Mouse (Mus musculus): ENCODE results near the gene Oxsm.
A peak's percentile ranks its signal among the peaks of the same experiment; 100 is the strongest.

Gene Oxsm

DNA sequence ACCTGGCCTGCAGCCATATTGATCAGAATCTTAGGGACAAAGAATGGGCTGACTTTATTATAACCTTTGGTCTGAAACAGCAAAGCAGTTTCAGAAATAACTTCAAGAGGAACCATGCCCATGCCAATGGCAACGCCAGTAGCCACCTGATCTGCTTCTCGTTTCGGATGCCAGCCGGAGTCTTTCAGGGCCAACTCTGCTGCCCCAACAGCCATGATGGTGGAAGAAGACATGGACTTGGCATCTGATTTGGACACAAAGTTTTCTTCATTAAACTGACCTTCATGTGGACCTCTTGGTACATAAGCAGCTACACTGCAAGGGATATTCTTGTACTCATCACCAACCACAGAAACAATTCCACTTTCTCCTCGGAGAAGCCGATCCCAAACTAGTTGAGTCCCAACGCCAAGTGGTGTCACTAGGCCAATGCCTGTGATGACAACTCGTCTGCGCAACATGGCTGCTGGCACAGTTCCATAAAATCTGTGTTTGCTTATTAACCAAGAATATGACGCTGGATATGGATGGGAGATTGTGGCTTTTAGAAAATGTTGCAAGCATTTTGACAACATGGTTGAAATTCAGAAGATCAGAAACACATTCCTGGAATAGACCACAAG is 7.3 kb downstream of the Oxsm start:
- no peak for DNase-seq (ENCODE audit: low read depth)

- DNase-seq (ENCODE audit: low read depth): no peak
Observed at GRCm38 (mm10) chr14:16236466-16236865, 13.1 kb downstream of the Oxsm start.

- no peak for DNase-seq (ENCODE audit: low read depth)
Observed at GRCm38 (mm10) chr14:16233515-16233914, 16.1 kb downstream of the Oxsm start.

- DNase-seq (ENCODE audit: low read depth): no peak
Observed at GRCm38 (mm10) chr14:16230581-16230980, 19.0 kb downstream of the Oxsm start.

- DNase-seq (ENCODE audit: low read depth): no peak
Observed at GRCm38 (mm10) chr14:16229395-16229794, 20.2 kb downstream of the Oxsm start.

DNA sequence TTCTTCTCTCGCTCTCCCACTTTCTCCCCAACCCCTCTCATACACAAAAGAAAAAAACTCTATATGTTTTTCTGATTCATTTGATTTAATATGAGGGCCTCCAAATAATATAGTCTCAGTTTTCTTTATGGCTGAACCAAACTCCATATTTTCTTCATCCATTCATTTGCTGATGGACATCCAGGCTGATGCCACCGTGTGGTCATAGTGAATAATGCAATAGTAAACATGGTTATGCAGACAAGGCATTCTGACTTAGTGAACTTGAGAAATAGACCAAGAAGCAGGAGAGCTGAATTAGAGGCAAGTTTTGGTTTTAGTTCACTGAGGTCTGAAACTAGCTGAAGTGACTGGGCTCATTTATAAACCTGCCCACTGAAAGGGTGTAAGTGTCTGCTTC is 30.6 kb downstream of the Oxsm start:
- peak; percentile 64 for DNase-seq (ENCODE audit: low read depth)

DNA sequence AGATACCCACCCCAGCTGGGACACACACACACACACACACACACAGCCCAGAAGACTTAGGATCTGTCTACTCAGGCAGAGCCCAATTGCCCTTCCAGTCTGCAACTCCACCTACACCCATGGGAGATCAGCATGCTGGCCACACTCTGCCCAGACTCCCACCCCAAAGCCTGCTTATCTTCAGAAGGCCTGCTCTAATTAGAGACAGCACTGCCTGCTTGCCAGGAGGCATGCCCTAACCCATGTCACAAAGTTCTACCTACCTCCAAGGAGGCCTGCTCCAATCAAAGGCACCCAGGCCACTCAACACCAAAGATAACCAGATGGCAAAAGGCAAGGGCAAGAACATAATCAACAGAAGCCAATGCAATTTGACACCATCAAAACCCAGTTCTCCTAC is 41.9 kb downstream of the Oxsm start:
- DNase-seq (ENCODE audit: low read depth): no peak

DNA sequence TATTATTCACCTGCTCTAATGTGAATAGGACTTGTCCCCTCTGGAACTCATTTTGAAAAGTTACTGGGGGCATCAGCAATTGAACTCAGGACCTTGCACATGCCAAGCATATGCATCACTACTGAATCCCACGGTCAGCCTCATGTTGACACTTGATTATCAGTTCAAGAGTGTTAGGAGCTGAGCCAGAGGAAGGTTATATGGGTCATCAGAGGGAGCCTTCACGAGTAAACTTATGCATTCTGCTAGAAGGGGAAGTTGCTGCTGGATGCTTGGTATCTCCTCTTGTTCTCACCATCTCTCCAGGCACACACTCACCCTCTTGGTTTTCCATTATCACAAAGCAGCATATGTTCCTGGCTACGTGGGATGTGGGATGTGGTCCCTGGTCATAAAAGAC is 47.9 kb downstream of the Oxsm start:
- no peak for DNase-seq (ENCODE audit: low read depth)

DNA sequence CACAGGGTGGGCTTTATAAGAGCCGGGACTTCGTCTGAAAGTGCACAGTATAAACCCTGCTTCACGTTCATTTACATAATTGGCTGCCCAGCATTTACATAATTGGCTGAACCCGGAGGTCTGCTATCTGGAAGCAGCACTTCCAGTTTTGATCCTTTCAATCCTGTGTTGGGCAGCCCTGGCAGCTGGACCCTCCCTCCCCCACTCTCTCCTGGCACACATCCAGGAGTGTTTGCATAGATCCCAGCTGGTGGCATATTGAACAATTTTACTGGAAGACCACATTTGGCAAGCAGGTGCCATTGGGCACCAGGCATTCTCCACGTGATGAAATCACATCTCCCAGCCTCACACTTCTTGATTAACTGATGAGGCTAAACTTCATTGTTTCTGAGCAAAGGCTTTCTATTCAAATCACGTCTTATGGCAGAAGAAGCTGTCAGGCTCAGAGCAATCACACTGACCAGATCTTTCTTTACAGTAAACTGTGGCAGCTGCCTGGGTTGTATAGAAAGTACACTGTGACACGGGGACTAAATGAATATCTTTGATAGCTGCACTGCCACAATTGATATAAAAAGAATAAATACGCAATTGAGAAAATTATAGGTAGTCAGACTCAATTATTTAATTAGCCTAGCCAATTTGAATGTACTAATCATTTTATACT is 48.5 kb downstream of the Oxsm start:
- DNase-seq (ENCODE audit: low read depth): no peak

DNA sequence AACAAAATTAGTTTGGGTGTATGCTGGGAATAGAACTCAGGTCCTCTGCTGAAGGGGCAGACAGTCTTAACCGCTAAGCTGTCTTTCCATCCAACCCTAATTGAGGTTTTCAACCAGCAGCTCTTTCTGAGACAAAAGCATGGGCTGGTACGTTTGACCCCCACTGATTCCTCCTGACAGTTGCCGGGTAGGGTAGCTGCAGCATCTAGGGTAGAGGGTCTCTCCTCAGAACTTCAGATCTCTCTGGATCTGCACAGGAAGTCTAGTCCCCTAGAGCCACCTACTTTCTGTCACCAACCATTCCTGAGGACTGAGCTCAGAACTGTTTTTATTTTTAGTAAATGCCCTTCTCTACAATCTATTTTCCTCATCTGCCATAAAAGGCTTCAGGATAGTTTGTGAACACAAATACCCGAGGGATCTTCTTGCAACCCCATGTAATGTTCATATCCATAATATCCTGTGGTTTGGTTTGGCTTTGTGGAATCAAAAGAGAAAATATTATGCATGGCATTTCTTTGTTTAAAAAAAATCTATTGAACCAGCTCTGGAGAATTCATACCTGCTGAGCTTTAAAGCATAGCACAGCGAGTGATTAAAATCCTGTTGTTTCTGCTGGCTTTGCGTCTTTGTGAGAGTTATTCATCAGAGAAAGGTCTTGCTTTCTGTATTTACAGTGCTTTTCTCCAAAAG is 49.2 kb downstream of the Oxsm start:
- DNase-seq (ENCODE audit: low read depth): no peak

- DNase-seq (ENCODE audit: low read depth): peak; percentile 81
Observed at GRCm38 (mm10) chr14:16196518-16196917, 53.1 kb downstream of the Oxsm start.

DNA sequence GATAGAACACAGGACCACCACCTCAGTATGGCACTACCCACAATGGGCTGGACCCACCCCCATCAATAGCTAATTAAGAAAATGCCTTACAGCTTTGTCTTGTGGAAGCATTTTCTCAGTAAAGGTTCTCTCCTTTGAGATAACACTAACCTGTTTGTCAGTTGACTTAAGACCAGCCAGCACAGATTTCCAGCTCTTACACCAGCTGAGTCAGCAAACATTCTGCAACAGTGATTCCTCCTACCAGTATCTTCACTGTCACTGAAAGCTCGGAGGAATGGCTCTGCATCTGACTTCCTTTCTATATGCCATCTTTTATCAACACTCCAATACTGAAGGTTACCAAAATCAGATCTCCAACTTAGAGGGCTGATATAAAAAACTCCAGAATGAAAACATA is 54.1 kb downstream of the Oxsm start:
- DNase-seq (ENCODE audit: low read depth): no peak

- DNase-seq (ENCODE audit: low read depth): no peak
Observed at GRCm38 (mm10) chr14:16194125-16194524, 55.5 kb downstream of the Oxsm start.

- no peak for DNase-seq (ENCODE audit: low read depth)
Observed at GRCm38 (mm10) chr14:16189142-16189541, 60.5 kb downstream of the Oxsm start.

Measured in naive thymus-derived CD4-positive, alpha-beta T cell, adult 2 months (primary cell).